Mouse (Mus musculus): ENCODE results near the gene Zfp109. TPM values are rescaled to one million over a fixed set of nuclear protein-coding genes. Genes with fewer than 3 reads are reported as not detected.

Gene Zfp109
- polyA plus RNA-seq, 1 experiment from 2014 or later: 4.4 TPM

GRCm38 (mm10) chr7:24193157-24193556, 44.2 kb downstream of the Zfp109 start:
- ATAC-seq (ENCODE audit: low FRiP score): no peak
- H3K36me3 ChIP-seq: peaks cover 30% of the 10 kb centered on the region
- H3K4me2 ChIP-seq: no peak overlapping the region
- H3K27ac ChIP-seq (replicated peaks): no peak overlapping the region
- no peaks in the 10 kb centered on the region for H3K4me1 ChIP-seq
- H3K9ac ChIP-seq (replicated peaks): no peak overlapping the region
- no peaks in the 10 kb centered on the region for H3K27me3 ChIP-seq (replicated peaks)
- no peaks in the 10 kb centered on the region for H3K9me3 ChIP-seq (replicated peaks)
- no peak overlapping the region for H3K4me3 ChIP-seq (replicated peaks)
- WGBS: 42% methylated on average over 3 of the region's 3 CpGs

GRCm38 (mm10) chr7:24191361-24191760, 46.0 kb downstream of the Zfp109 start:
- ATAC-seq (ENCODE audit: low FRiP score): no peak
- Histone ChIP-seq H3K36me3 (peaks cover 17% of the 10 kb centered on the region; the same call in 1 of the 2 replicates), H3K9ac (replicated peaks) (no peak overlapping the region), H3K4me1 (no peaks in the 10 kb centered on the region), H3K9me3 (replicated peaks) (no peaks in the 10 kb centered on the region), H3K27ac (replicated peaks) (no peak overlapping the region), H3K4me2 (no peak overlapping the region), H3K27me3 (replicated peaks) (no peaks in the 10 kb centered on the region), H3K4me3 (replicated peaks) (no peak overlapping the region)
- WGBS: 89% methylated on average over 2 of the region's 2 CpGs

- ATAC-seq (ENCODE audit: low FRiP score): no peak
These were observed 47.8 kb downstream of the Zfp109 start for GRCm38 (mm10) chr7:24189571-24189944.

GRCm38 (mm10) chr7:24188901-24189570, 48.3 kb downstream of the Zfp109 start:
- Histone ChIP-seq H3K9me3 (replicated peaks) (no peaks in the 10 kb centered on the region), H3K9ac (replicated peaks) (no peak overlapping the region), H3K27ac (replicated peaks) (no peak overlapping the region), H3K4me3 (replicated peaks) (no peak overlapping the region), H3K4me2 (no peak overlapping the region), H3K36me3 (peaks cover 6% of the 10 kb centered on the region; the same call in 1 of the 2 replicates), H3K4me1 (no peaks in the 10 kb centered on the region), H3K27me3 (replicated peaks) (no peaks in the 10 kb centered on the region)
- no peak for ATAC-seq (ENCODE audit: low FRiP score)
- 77% methylated on average over 4 of the region's 4 CpGs for WGBS

More at GRCm38 (mm10) chr7:24189571-24189944, 47.8 kb downstream of the Zfp109 start:
- no peak overlapping the region for H3K4me2 ChIP-seq
- H3K9ac ChIP-seq (replicated peaks): no peak overlapping the region
- WGBS: 81% methylated on average over 5 of the region's 5 CpGs
- no peaks in the 10 kb centered on the region for H3K27me3 ChIP-seq (replicated peaks)
- H3K27ac ChIP-seq (replicated peaks): no peak overlapping the region
- peaks cover 10% of the 10 kb centered on the region; the same call in 1 of the 2 replicates for H3K36me3 ChIP-seq
- no peaks in the 10 kb centered on the region for H3K4me1 ChIP-seq
- H3K9me3 ChIP-seq (replicated peaks): no peaks in the 10 kb centered on the region
- no peak overlapping the region for H3K4me3 ChIP-seq (replicated peaks)

- Histone ChIP-seq H3K4me2 (no peak overlapping the region), H3K9ac (replicated peaks) (no peak overlapping the region), H3K4me3 (replicated peaks) (no peak overlapping the region), H3K27ac (replicated peaks) (no peak overlapping the region), H3K36me3 (no peaks in the 10 kb centered on the region; the same call in 1 of the 2 replicates), H3K27me3 (replicated peaks) (no peaks in the 10 kb centered on the region), H3K9me3 (replicated peaks) (no peaks in the 10 kb centered on the region), H3K4me1 (no peaks in the 10 kb centered on the region)
- no peak for ATAC-seq (ENCODE audit: low FRiP score)
- 70% methylated on average over 1 of the region's 1 CpGs for WGBS
These were observed 49.7 kb downstream of the Zfp109 start for GRCm38 (mm10) chr7:24187611-24188010.

Other genes with a start within 250 kb of the Zfp109 start
- gene V1rd19, start 235.9 kb downstream of the Zfp109 start, polyA plus RNA-seq (2015; fragmentation: Nextera tagmentation; extraction: Ambion mirVana): not detected in 2 replicates
- not detected in 2 replicates for gene Vmn1r183, start 184.3 kb downstream of the Zfp109 start, polyA plus RNA-seq (2015; fragmentation: Nextera tagmentation; extraction: Ambion mirVana)
- gene Zfp180, start 155.6 kb downstream of the Zfp109 start, polyA plus RNA-seq (2015; fragmentation: Nextera tagmentation; extraction: Ambion mirVana): 31.6 and 33.4 TPM in 2 replicates
- 10.4 and 12.2 TPM in 2 replicates for gene Zfp112, start 125.2 kb downstream of the Zfp109 start, polyA plus RNA-seq (2015; fragmentation: Nextera tagmentation; extraction: Ambion mirVana)
- 24.4 and 24.7 TPM in 2 replicates for gene Zfp235, start 103.4 kb downstream of the Zfp109 start, polyA plus RNA-seq (2015; fragmentation: Nextera tagmentation; extraction: Ambion mirVana)
- 5.3 and 6.2 TPM in 2 replicates for gene Zfp114, start 62.5 kb downstream of the Zfp109 start, polyA plus RNA-seq (2015; fragmentation: Nextera tagmentation; extraction: Ambion mirVana)
- 5.1 and 5.9 TPM in 2 replicates for gene Zfp111, start 26.1 kb downstream of the Zfp109 start, polyA plus RNA-seq (2015; fragmentation: Nextera tagmentation; extraction: Ambion mirVana)
- gene Zfp108, start 17.2 kb upstream of the Zfp109 start, polyA plus RNA-seq (2015; fragmentation: Nextera tagmentation; extraction: Ambion mirVana): 6.0 and 6.9 TPM in 2 replicates
- gene Zfp93, start 32.9 kb upstream of the Zfp109 start, polyA plus RNA-seq (2015; fragmentation: Nextera tagmentation; extraction: Ambion mirVana): 6.3 and 8.8 TPM in 2 replicates
- gene Zfp61, start 63.7 kb upstream of the Zfp109 start, polyA plus RNA-seq (2015; fragmentation: Nextera tagmentation; extraction: Ambion mirVana): 42.0 and 44.7 TPM in 2 replicates
- 20.0 and 20.2 TPM in 2 replicates for gene Zfp94, start 79.1 kb upstream of the Zfp109 start, polyA plus RNA-seq (2015; fragmentation: Nextera tagmentation; extraction: Ambion mirVana)
- 0.24 and 0.29 TPM in 2 replicates for gene Tescl, start 96.4 kb upstream of the Zfp109 start, polyA plus RNA-seq (2015; fragmentation: Nextera tagmentation; extraction: Ambion mirVana)
- gene Lypd5, start 111.6 kb upstream of the Zfp109 start, polyA plus RNA-seq (2015; fragmentation: Nextera tagmentation; extraction: Ambion mirVana): 0.06 TPM in 1 of 2 replicates, not detected in the other
- gene Kcnn4, start 132.7 kb upstream of the Zfp109 start, polyA plus RNA-seq (2015; fragmentation: Nextera tagmentation; extraction: Ambion mirVana): 3.0 and 11.2 TPM in 2 replicates
- gene Smg9, start 162.1 kb upstream of the Zfp109 start, polyA plus RNA-seq (2015; fragmentation: Nextera tagmentation; extraction: Ambion mirVana): 34.4 and 38.3 TPM in 2 replicates
- not detected in 2 replicates for gene Irgc1, start 214.7 kb upstream of the Zfp109 start, polyA plus RNA-seq (2015; fragmentation: Nextera tagmentation; extraction: Ambion mirVana)
- gene Plaur, start 224.9 kb upstream of the Zfp109 start, polyA plus RNA-seq (2015; fragmentation: Nextera tagmentation; extraction: Ambion mirVana): 1.7 and 4.6 TPM in 2 replicates
- gene Cadm4, start 244.5 kb upstream of the Zfp109 start, polyA plus RNA-seq (2015; fragmentation: Nextera tagmentation; extraction: Ambion mirVana): 67.2 and 90.6 TPM in 2 replicates